Mouse (Mus musculus): ENCODE results near the gene Golga3.

DNA sequence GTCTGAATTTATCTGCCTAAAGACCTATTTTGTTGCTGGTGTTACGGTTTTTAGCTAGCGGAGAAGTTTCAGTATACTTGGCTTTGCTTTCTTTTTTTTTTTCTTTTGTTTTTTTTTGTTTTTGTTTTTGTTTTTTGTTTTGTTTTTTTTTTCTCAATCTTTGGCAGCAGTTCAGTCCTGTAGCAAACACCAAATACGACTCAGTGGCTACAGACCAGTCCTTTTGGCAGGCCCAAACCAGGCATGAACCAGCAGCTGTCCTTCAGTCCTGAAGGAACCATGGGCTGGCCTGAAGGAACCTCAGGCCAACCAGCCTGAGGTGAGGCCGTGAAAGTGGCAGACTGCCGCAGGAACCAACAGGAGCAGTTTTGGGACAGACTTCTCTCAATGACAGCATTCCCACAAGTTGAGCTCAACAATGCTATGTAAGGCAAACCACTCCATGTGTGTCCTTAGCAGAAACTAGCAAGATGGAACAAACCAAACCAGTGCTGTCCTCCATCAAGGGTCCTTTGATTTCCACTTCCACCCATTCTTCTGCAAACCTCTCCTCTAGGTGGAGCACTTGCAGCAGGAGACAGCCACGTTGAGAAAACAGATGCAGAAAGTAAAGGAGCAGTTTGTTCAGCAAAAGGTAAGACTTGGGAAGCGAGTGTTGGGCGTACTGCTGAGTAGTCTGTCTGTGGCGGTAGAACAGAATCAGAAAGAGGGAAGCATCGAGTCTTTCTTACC lies 26.8 kb downstream of the Golga3 start:
- no peak for TF ChIP-seq CTCF (IDR thresholded peaks at IDR 0.05; ENCODE audit: borderline replicate concordance, control insufficient read depth, extremely low read depth, insufficient read depth, low read length, poor library complexity)
- no peak for TF ChIP-seq POLR2A (IDR thresholded peaks at IDR 0.05; ENCODE audit: control insufficient read depth, extremely low read depth, insufficient read depth, low read length, poor library complexity)

All from thymus, adult 2 months (tissue).